Mouse (Mus musculus) megakaryocyte, embryonic 14.5 days (primary cell): ENCODE measurements around the gene Gpr146.

ENCODE experiments used
- FLI1 ChIP-seq: IDR thresholded peaks from 2 replicates; pipeline ENCODE4 v1.6.1; 2012; ENCODE audit warnings: low read length, inconsistent platforms, mixed read lengths
- GATA1 ChIP-seq: IDR thresholded peaks from 3 replicates; pipeline ENCODE4 v1.6.1; 2012; ENCODE audit warnings: mixed read lengths, low read length, inconsistent platforms, borderline replicate concordance

DNA sequence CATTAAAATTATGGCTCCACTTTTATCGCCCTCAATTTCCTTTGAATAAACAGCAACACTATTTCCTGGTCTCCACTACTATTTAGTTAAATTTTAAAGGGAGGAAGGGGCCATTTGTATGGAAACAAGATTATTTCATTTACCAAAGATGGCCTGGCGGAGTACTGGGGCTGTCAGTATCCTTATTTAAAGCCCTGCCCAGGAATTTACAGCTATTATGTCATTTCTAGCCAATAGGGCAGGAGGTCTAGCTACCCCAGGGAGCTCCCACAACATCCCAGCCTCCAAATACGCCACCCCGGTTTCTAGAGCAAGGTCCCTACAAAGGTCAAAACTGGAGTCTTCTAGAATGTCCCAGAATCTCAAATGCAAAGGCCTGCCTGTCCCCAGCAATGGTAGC, 36.0 kb downstream of the Gpr146 start:
- TF ChIP-seq GATA1 (no peak), FLI1 (no peak)
